Mouse (Mus musculus): Measurements from ENCODE around the gene P3h1. TPM values are rescaled to one million over a fixed set of nuclear protein-coding genes. Genes with fewer than 3 reads are reported as not detected.

Gene P3h1
- polyA plus RNA-seq (2015; fragmentation: Nextera tagmentation; extraction: Ambion mirVana), result 11.8 and 12.1 TPM in 2 replicates

- H3K9me3 ChIP-seq (ENCODE audit: low read length), result no peaks in the 10 kb centered on the region
- TF ChIP-seq EP300 (IDR thresholded peaks at IDR 0.05; ENCODE audit: low read depth) (no peak), CTCF (IDR thresholded peaks at IDR 0.05; ENCODE audit: low read depth) (no peak)
- H3K27ac ChIP-seq (ENCODE audit: low read depth), result peak within 1 kb of the TSS; percentile 66
- H3K36me3 ChIP-seq (replicated peaks; ENCODE audit: insufficient read depth, low read length), result 0 out of 2 replicates have a peak, but pooled peaks cover 2% of the 10 kb centered on the region
- H3K4me3 ChIP-seq (ENCODE audit: low read depth, low read length), result peak within 1 kb of the TSS; percentile 87
- no peaks in the 10 kb centered on the region for H3K27me3 ChIP-seq (ENCODE audit: insufficient read depth, low read length)
- ATAC-seq, result peak; percentile 95
- H3K4me2 ChIP-seq (ENCODE audit: low read depth, low read length), result peak within 1 kb of the TSS; percentile 97
- under 1% methylated on average over 61 of the region's 71 CpGs for WGBS (ENCODE audit: insufficient replicate concordance)
- H3K4me1 ChIP-seq (ENCODE audit: insufficient read depth), result peaks cover 11% of the 10 kb centered on the region
- DNase-seq, result peak; percentile 98
- peak within 1 kb of the TSS; percentile 88 for H3K9ac ChIP-seq (replicated peaks)
Measured at GRCm38 (mm10) chr4:119232410-119233255, at the start of gene P3h1, which contains the start of gene AU022252. Gene P3h1, plus strand, starts transcription at chr4:119232915. Gene AU022252, minus strand, starts transcription at chr4:119232712.

- H3K4me2 ChIP-seq (ENCODE audit: low read depth, low read length), result no peak overlapping the region
- ATAC-seq, result no peak
- H3K9me3 ChIP-seq (ENCODE audit: low read length), result no peaks in the 10 kb centered on the region
- TF ChIP-seq EP300 (IDR thresholded peaks at IDR 0.05; ENCODE audit: low read depth), result no peak
- H3K9ac ChIP-seq (replicated peaks), result no peak overlapping the region
- H3K27ac ChIP-seq (ENCODE audit: low read depth), result no peak overlapping the region
- DNase-seq, result no peak
- peaks cover 70% of the 10 kb centered on the region for H3K36me3 ChIP-seq (replicated peaks; ENCODE audit: insufficient read depth, low read length)
- H3K27me3 ChIP-seq (ENCODE audit: insufficient read depth, low read length), result no peaks in the 10 kb centered on the region
- H3K4me1 ChIP-seq (ENCODE audit: insufficient read depth), result peaks cover 22% of the 10 kb centered on the region
- H3K4me3 ChIP-seq (ENCODE audit: low read depth, low read length), result no peak overlapping the region
- 67% methylated on average over 1 of the region's 1 CpGs for WGBS (ENCODE audit: insufficient replicate concordance)
Measured at GRCm38 (mm10) chr4:119183525-119183924, 49.2 kb upstream of the P3h1 start.

- ATAC-seq (no peak), DNase-seq (no peak)
- Histone ChIP-seq H3K9me3 (ENCODE audit: low read length) (no peaks in the 10 kb centered on the region), H3K27ac (ENCODE audit: low read depth) (no peak overlapping the region), H3K4me3 (ENCODE audit: low read depth, low read length) (peak overlapping the region; percentile 51), H3K27me3 (ENCODE audit: insufficient read depth, low read length) (no peaks in the 10 kb centered on the region), H3K9ac (replicated peaks) (no peak overlapping the region), H3K4me2 (ENCODE audit: low read depth, low read length) (peak overlapping the region; percentile 76), H3K36me3 (replicated peaks; ENCODE audit: insufficient read depth, low read length) (peaks cover 51% of the 10 kb centered on the region), H3K4me1 (ENCODE audit: insufficient read depth) (peaks cover 22% of the 10 kb centered on the region)
- whole genome bisulfite sequencing (ENCODE audit: insufficient replicate concordance), result 76% methylated on average over 4 of the region's 4 CpGs
- TF ChIP-seq EP300 (IDR thresholded peaks at IDR 0.05; ENCODE audit: low read depth) (no peak), CTCF (IDR thresholded peaks at IDR 0.05; ENCODE audit: low read depth) (no peak)
Measured at GRCm38 (mm10) chr4:119185771-119186170, 46.9 kb upstream of the P3h1 start.

- WGBS (ENCODE audit: insufficient replicate concordance), result 25% methylated on average over 11 of the region's 11 CpGs
- peak overlapping the region; percentile 51 for H3K4me3 ChIP-seq (ENCODE audit: low read depth, low read length)
- peak overlapping the region; percentile 76 for H3K4me2 ChIP-seq (ENCODE audit: low read depth, low read length)
- H3K27ac ChIP-seq (ENCODE audit: low read depth), result peak overlapping the region; percentile 93
- H3K9ac ChIP-seq (replicated peaks), result peak overlapping the region; percentile 65
- no peaks in the 10 kb centered on the region for H3K9me3 ChIP-seq (ENCODE audit: low read length)
- peaks cover 10% of the 10 kb centered on the region for H3K4me1 ChIP-seq (ENCODE audit: insufficient read depth)
- H3K27me3 ChIP-seq (ENCODE audit: insufficient read depth, low read length), result no peaks in the 10 kb centered on the region
- H3K36me3 ChIP-seq (replicated peaks; ENCODE audit: insufficient read depth, low read length), result peaks cover 34% of the 10 kb centered on the region
- ATAC-seq (peak; percentile 20), DNase-seq (peak; percentile 55)
- TF ChIP-seq EP300 (IDR thresholded peaks at IDR 0.05; ENCODE audit: low read depth), result peak; percentile 7; the same call in 1 of the 2 replicates
- TF ChIP-seq CTCF (IDR thresholded peaks at IDR 0.05; ENCODE audit: low read depth), result peak; percentile 65
Measured at GRCm38 (mm10) chr4:119188060-119188785, 44.5 kb upstream of the P3h1 start.

- Histone ChIP-seq H3K36me3 (replicated peaks; ENCODE audit: insufficient read depth, low read length) (peaks cover 24% of the 10 kb centered on the region), H3K27me3 (ENCODE audit: insufficient read depth, low read length) (no peaks in the 10 kb centered on the region), H3K9me3 (ENCODE audit: low read length) (no peaks in the 10 kb centered on the region), H3K4me3 (ENCODE audit: low read depth, low read length) (peak overlapping the region; percentile 51), H3K9ac (replicated peaks) (peak overlapping the region; percentile 73), H3K4me2 (ENCODE audit: low read depth, low read length) (0 out of 2 replicates have a peak overlapping the region, but pooled peaks have one; percentile 62), H3K27ac (ENCODE audit: low read depth) (peak overlapping the region; percentile 93), H3K4me1 (ENCODE audit: insufficient read depth) (peaks cover 14% of the 10 kb centered on the region)
- ATAC-seq (no peak), DNase-seq (no peak)
- 66% methylated on average over 6 of the region's 6 CpGs for WGBS (ENCODE audit: insufficient replicate concordance)
- TF ChIP-seq CTCF (IDR thresholded peaks at IDR 0.05; ENCODE audit: low read depth), result no peak
Measured at GRCm38 (mm10) chr4:119189392-119189791, 43.3 kb upstream of the P3h1 start.

- Histone ChIP-seq H3K4me1 (ENCODE audit: insufficient read depth) (peaks cover 19% of the 10 kb centered on the region), H3K27ac (ENCODE audit: low read depth) (peak within 1 kb of the TSS; percentile 93), H3K27me3 (ENCODE audit: insufficient read depth, low read length) (no peaks in the 10 kb centered on the region), H3K9me3 (ENCODE audit: low read length) (no peaks in the 10 kb centered on the region), H3K36me3 (replicated peaks; ENCODE audit: insufficient read depth, low read length) (peaks cover 20% of the 10 kb centered on the region), H3K4me3 (ENCODE audit: low read depth, low read length) (peak within 1 kb of the TSS; percentile 51), H3K9ac (replicated peaks) (peak within 1 kb of the TSS; percentile 73), H3K4me2 (ENCODE audit: low read depth, low read length) (peak within 1 kb of the TSS; percentile 76)
- ATAC-seq (peak; percentile 90), DNase-seq (peak; percentile 77)
- no peak for TF ChIP-seq CTCF (IDR thresholded peaks at IDR 0.05; ENCODE audit: low read depth)
- TF ChIP-seq EP300 (IDR thresholded peaks at IDR 0.05; ENCODE audit: low read depth), result peak; percentile 93
- 42% methylated on average over 6 of the region's 6 CpGs for WGBS (ENCODE audit: insufficient replicate concordance)
Measured at GRCm38 (mm10) chr4:119189864-119190263, 42.9 kb upstream of the P3h1 start, which contains the start of gene Ermap. Gene Ermap, minus strand, starts transcription at chr4:119190011.

All from liver, postnatal 0 days (tissue).